Mouse (Mus musculus) intestine, embryonic 14.5 days (tissue): ENCODE measurements around the gene Aldh8a1. TPM values are rescaled to one million over a fixed set of nuclear protein-coding genes. Genes with fewer than 3 reads are reported as not detected.

ENCODE experiments used
- ATAC-seq: fragments of 200-750 bp; cut with Nextera tagmentation; replicated peaks from 2 replicates; pipeline ENCODE4 v1.8.0; 2017; ENCODE audit warnings: low read depth, moderate number of reproducible peaks, moderate TSS enrichment, moderate library complexity; ENCODE audit not compliant: low FRiP score, low TSS enrichment
- DNase-seq: peaks from one replicate; pipeline ENCODE4 v3.0.0-alpha.2; 2018; ENCODE audit warnings: low spot score
- H3K27ac ChIP-seq: fragments of 300-500 bp; sonication (generic); 2 replicates; pipeline ENCODE4 v1.5.1; 2014; ENCODE audit warnings: low read depth, mild to moderate bottlenecking, control low read depth
- H3K27me3 ChIP-seq: fragments of 300-500 bp; sonication (generic); replicated peaks from 2 replicates; pipeline ENCODE4 v1.6.1; 2014; ENCODE audit warnings: low read length, control low read depth; ENCODE audit not compliant: control insufficient read depth, insufficient read depth
- H3K36me3 ChIP-seq: fragments of 300-500 bp; sonication (generic); 2 replicates; pipeline ENCODE4 v1.6.1; 2014; ENCODE audit warnings: low read length, control low read depth; ENCODE audit not compliant: control insufficient read depth, insufficient read depth
- H3K4me1 ChIP-seq: fragments of 300-500 bp; sonication (generic); replicated peaks from 2 replicates; pipeline ENCODE4 v1.6.1; 2014; ENCODE audit warnings: low read length, control low read depth, mixed read lengths; ENCODE audit not compliant: control insufficient read depth, insufficient read depth
- H3K4me2 ChIP-seq: fragments of 300-500 bp; sonication (generic); 2 replicates; pipeline ENCODE4 v1.6.1; 2014; ENCODE audit warnings: low read length
- H3K4me3 ChIP-seq: fragments of 300-500 bp; sonication (generic); 2 replicates; pipeline ENCODE4 v1.5.1; 2014; ENCODE audit warnings: low read depth, low read length, control low read depth, mixed read lengths
- H3K9ac ChIP-seq: fragments of 300-500 bp; sonication (generic); 2 replicates; pipeline ENCODE4 v1.6.1; 2014; ENCODE audit warnings: mild to moderate bottlenecking, low read length
- H3K9me3 ChIP-seq: fragments of 300-500 bp; sonication (generic); 2 replicates; pipeline ENCODE4 v1.6.1; 2016; ENCODE audit warnings: low read length, control low read depth; ENCODE audit not compliant: control insufficient read depth
- WGBS: fragments of 180-500 bp; shearing (Covaris S2); extraction: QIAGEN DNeasy Blood & Tissue Kit; methylation state at CpG from one replicate; pipeline ENCODE4 v1.1.7; 2014; 5-methylcytosine and 5-hydroxymethylcytosine counted together
- polyA plus RNA-seq: library from polyadenylated mRNA; unstranded; fragments of >200 nt; fragmentation: Nextera tagmentation; extraction: Ambion mirVana; gene quantifications from 2 replicates; pipeline ENCODE4 v1.2.1, GENCODE M21; 2014

The Aldh8a1 gene
- polyA plus RNA-seq, 1 experiment from 2014 or later, result not detected

DNA sequence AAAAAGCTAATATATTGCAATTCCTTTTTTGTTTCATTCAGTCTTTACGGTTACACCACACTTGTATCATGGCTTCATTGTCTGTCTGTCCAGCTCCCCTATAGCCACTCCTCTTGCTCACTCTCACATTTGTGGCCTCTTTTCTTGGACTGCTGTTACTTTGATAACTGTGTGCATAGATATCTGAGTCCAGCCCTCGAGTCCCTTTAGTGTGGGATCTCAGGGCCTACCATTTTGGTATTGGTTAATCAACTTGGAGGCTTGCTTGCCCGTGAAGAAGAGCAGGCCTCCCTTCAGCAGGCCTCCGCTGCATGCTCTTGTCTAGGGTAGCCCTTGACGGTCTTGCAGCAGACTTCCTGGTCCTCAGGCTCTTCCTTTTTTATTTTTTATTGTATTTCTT, 27.6 kb upstream of the Aldh8a1 start:
- ATAC-seq (no peak), DNase-seq (no peak)
- 89% methylated on average over 5 of the region's 5 CpGs for WGBS
- H3K4me1 ChIP-seq, result no peaks in the 10 kb centered on the region
- H3K27ac ChIP-seq, result no peak overlapping the region
- no peak overlapping the region for H3K9ac ChIP-seq
- H3K36me3 ChIP-seq, result peaks cover 60% of the 10 kb centered on the region
- no peaks in the 10 kb centered on the region for H3K9me3 ChIP-seq
- no peak overlapping the region for H3K4me3 ChIP-seq
- H3K4me2 ChIP-seq, result no peak overlapping the region
- H3K27me3 ChIP-seq, result no peaks in the 10 kb centered on the region

DNA sequence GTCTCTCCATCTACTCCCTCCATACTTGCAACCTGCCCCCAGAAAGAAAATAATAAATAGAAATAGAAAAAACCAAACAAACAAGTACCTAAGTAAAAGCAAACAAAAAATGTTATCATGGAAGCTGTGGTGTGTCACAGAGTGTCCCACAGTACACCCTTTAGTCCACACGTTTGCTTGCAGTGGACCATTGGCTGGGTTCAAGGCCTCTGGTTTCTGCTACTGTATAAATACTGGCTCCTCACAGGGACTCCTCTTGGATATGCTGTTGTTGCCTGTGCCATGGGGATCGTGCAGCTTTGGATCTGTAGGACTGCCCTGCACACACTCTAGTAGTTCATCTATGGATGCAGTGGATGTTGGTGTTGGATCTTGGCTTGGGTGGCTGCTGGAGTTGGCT, 27.1 kb upstream of the Aldh8a1 start:
- Histone ChIP-seq H3K4me1 (no peaks in the 10 kb centered on the region), H3K9ac (no peak overlapping the region), H3K9me3 (no peaks in the 10 kb centered on the region), H3K4me2 (no peak overlapping the region), H3K27ac (no peak overlapping the region), H3K4me3 (no peak overlapping the region), H3K27me3 (no peaks in the 10 kb centered on the region), H3K36me3 (peaks cover 64% of the 10 kb centered on the region)
- DNase-seq (no peak), ATAC-seq (no peak)
- WGBS, result 93% methylated on average over 2 of the region's 2 CpGs

DNA sequence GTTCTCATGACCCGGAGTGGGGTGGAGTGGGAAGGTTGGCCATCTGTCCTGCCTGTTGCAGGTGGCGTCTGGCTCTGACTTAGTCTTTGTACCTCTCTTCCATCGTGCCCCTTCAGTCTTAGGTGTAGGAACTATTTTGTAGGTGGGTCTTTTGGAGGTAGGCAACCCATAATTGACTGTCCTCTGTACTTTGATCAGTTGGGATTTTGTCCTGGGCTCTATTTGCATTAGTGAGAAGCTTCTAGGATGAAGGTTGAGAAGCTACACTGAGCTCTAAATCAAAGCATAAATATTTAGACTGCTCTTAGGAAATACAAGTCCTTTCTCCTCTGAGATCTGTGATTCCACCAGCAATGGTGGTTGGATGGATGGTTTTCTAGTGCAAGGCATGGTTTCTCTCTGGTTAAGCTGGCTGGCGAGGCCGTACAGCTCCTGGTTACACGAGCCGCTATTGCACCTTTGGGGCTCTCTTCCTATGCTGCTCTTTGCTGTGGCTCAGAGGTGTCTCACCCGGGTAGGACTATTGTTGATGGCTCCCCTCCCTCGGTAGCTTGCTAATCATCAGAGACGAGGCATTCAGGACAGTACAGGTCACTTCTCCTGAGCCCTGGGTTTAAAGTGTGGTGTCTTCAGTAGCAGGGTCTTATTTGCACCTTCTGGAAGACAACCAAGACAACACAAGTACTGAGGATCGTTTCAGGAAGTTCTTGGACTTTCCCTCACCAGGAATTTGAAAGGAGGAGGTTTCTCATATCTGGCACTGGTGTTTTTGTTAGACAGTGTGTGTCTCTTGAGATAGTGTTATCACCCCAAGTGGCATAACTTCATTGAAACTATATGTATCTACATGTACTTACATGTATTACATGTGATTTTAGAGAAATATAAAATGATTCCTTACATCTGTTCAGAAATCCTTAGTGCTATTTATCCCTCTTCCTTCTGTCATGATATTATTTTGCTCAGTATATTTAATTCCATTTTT, 26.3 kb upstream of the Aldh8a1 start:
- WGBS, result 84% methylated on average over 11 of the region's 11 CpGs
- Histone ChIP-seq H3K4me2 (no peak overlapping the region), H3K27ac (no peak overlapping the region), H3K4me3 (no peak overlapping the region), H3K36me3 (peaks cover 63% of the 10 kb centered on the region), H3K4me1 (no peaks in the 10 kb centered on the region), H3K9ac (no peak overlapping the region), H3K9me3 (no peaks in the 10 kb centered on the region), H3K27me3 (no peaks in the 10 kb centered on the region)
- no peak for ATAC-seq
- no peak for DNase-seq

DNA sequence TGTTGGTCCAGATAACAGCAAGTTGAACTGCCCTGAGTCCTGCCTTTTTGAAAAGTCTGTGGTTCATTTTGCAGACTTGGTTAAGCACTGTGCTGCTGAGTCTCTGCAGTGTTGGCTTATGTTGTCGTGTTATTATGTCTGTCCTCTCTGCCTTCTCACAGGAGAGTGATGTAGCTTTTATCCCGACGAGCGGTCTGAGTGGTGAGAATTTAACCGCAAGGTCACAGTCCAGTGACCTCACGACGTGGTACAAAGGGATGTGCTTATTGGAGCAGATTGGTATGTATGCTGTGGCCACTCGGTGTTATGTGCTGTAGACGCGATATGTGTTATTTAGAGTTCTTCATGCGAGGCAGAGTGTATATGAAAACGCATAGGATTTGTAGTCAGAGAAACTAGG, 25.3 kb upstream of the Aldh8a1 start:
- H3K4me1 ChIP-seq, result no peaks in the 10 kb centered on the region
- H3K4me2 ChIP-seq, result no peak overlapping the region
- DNase-seq (no peak), ATAC-seq (no peak)
- no peak overlapping the region for H3K27ac ChIP-seq
- H3K27me3 ChIP-seq, result no peaks in the 10 kb centered on the region
- no peak overlapping the region for H3K9ac ChIP-seq
- H3K9me3 ChIP-seq, result no peaks in the 10 kb centered on the region
- H3K36me3 ChIP-seq, result peaks cover 68% of the 10 kb centered on the region
- 89% methylated on average over 12 of the region's 12 CpGs for WGBS
- H3K4me3 ChIP-seq, result no peak overlapping the region

GRCm38 (mm10) chr10:21353890-21354289, 23.2 kb upstream of the Aldh8a1 start:
- Histone ChIP-seq H3K4me1 (no peaks in the 10 kb centered on the region), H3K27ac (no peak overlapping the region), H3K9ac (no peak overlapping the region), H3K9me3 (no peaks in the 10 kb centered on the region), H3K27me3 (no peaks in the 10 kb centered on the region), H3K36me3 (peaks cover 69% of the 10 kb centered on the region), H3K4me2 (no peak overlapping the region), H3K4me3 (no peak overlapping the region)
- WGBS, result 52% methylated on average over 5 of the region's 5 CpGs
- DNase-seq (no peak), ATAC-seq (no peak)

DNA sequence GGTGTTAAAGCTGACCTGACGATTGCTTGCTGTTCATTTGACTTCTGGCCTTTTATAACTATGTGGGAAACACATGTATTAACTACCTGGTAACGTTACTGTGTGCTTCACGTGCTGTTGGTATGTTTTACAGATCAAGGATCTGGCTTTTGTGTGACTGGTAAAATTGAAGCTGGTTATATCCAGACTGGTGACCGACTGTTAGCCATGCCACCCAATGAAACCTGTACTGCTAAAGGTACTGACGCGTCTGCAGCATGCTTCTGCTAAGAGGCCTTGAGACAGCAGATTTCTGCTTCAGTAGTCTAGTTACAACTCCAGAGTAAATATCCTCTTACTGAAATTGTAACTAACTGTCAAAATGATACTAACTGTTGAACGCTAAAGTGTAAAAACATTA, 22.6 kb upstream of the Aldh8a1 start:
- Histone ChIP-seq H3K36me3 (peaks cover 69% of the 10 kb centered on the region), H3K27ac (no peak overlapping the region), H3K4me1 (no peaks in the 10 kb centered on the region), H3K9me3 (no peaks in the 10 kb centered on the region), H3K27me3 (no peaks in the 10 kb centered on the region), H3K4me2 (no peak overlapping the region), H3K9ac (no peak overlapping the region), H3K4me3 (no peak overlapping the region)
- no peak for DNase-seq
- ATAC-seq, result no peak
- WGBS, result 90% methylated on average over 7 of the region's 7 CpGs

DNA sequence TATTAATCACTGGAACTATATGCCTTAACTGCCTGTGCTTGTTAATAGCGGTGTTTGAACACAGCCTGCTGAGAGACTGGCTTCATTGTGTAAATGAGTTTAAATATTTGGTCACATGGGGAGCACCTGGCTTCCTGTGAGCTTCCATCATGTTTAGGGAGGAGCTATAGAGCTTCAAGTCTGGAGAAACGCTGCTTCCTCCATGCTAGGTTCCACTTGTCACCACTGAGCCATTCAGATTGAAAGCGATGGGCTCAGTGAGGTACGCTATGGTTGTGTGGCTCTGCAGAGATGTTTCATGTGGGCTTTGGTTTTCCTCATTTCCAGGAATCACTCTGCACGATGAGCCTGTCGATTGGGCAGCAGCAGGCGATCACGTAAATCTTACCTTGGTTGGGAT, 19.1 kb upstream of the Aldh8a1 start:
- Histone ChIP-seq H3K9me3 (no peaks in the 10 kb centered on the region), H3K4me2 (no peak overlapping the region), H3K9ac (no peak overlapping the region), H3K4me3 (no peak overlapping the region), H3K4me1 (no peaks in the 10 kb centered on the region), H3K36me3 (peaks cover 65% of the 10 kb centered on the region), H3K27ac (no peak overlapping the region), H3K27me3 (no peaks in the 10 kb centered on the region)
- DNase-seq (no peak), ATAC-seq (no peak)
- 94% methylated on average over 8 of the region's 8 CpGs for WGBS

- H3K27me3 ChIP-seq, result no peaks in the 10 kb centered on the region
- H3K9me3 ChIP-seq, result no peaks in the 10 kb centered on the region
- 88% methylated on average over 4 of the region's 4 CpGs for WGBS
- DNase-seq (no peak), ATAC-seq (no peak)
- no peaks in the 10 kb centered on the region for H3K4me1 ChIP-seq
- no peak overlapping the region for H3K4me2 ChIP-seq
- no peak overlapping the region for H3K4me3 ChIP-seq
- peaks cover 58% of the 10 kb centered on the region for H3K36me3 ChIP-seq
- H3K27ac ChIP-seq, result no peak overlapping the region
- H3K9ac ChIP-seq, result no peak overlapping the region
These were observed 18.0 kb upstream of the Aldh8a1 start for GRCm38 (mm10) chr10:21359086-21359485.

- no peak for DNase-seq
- Histone ChIP-seq H3K27ac (no peak overlapping the region), H3K9me3 (no peaks in the 10 kb centered on the region), H3K4me1 (no peaks in the 10 kb centered on the region), H3K27me3 (no peaks in the 10 kb centered on the region), H3K36me3 (peaks cover 51% of the 10 kb centered on the region), H3K9ac (no peak overlapping the region), H3K4me3 (no peak overlapping the region), H3K4me2 (no peak overlapping the region)
- 83% methylated on average over 7 of the region's 7 CpGs for WGBS
- ATAC-seq, result no peak
These were observed 15.2 kb upstream of the Aldh8a1 start for GRCm38 (mm10) chr10:21361871-21362270.
